Mouse (Mus musculus): ENCODE data around the gene Spata13.

DNA sequence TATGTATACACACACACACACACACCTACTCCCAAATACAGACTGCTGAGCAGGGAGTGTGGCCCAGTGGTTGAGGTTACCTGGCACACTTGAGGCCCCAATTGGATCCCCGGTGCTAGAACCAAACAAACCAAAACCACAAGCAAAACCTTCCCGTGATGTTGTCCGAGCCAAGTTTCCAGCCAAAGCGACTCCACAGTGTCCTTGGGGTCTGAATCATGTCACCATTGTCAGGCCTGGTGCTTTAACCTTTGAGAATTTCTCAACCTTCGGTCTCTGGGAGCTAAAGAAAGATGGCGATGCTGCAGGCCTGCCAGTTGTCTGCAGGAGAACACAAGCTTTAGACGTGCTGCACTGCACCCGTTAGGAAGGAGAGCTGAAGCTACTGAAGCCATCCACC lies 26.8 kb downstream of the Spata13 start:
- TF ChIP-seq POLR2A (IDR thresholded peaks at IDR 0.05; ENCODE audit: control insufficient read depth, low read depth, low read length) (no peak), CTCF (IDR thresholded peaks at IDR 0.05; ENCODE audit: control insufficient read depth, insufficient read depth, insufficient replicate concordance, low read depth, low read length) (no peak)
